Mouse (Mus musculus) gastrocnemius, postnatal 10 days (tissue): ENCODE results near the gene Olfr599. TPM values are rescaled to one million over a fixed set of nuclear protein-coding genes. Genes with fewer than 3 reads are reported as not detected.
"Not testable (repeated sequence)": the region's sequence is repeated elsewhere in the genome, so short reads cannot be mapped to it uniquely, and the experiment has no call there.

Source experiments
- DNase-seq: peaks from one replicate; pipeline ENCODE4 v3.0.0; 2021; ENCODE audit warnings: mixed read lengths
- long read RNA-seq, 2 experiments: library from polyadenylated mRNA; stranded (forward); transcript quantifications; one replicate each; pipeline ENCODE4 v2.0.0; 2021
- total RNA-seq, 2 experiments: library from RNA; stranded (reverse); gene quantifications; 2 replicates each; pipeline ENCODE4 v1.2.3; 2021

Gene Olfr599
- not detected for total RNA-seq
- long read RNA-seq, experiment 1: 0 reads
- long read RNA-seq, experiment 2: 0 reads

- DNase-seq: no peak
Observed at GRCm38 (mm10) chr7:103335617-103336016, at the start of gene Olfr599. Gene Olfr599, plus strand, starts transcription at chr7:103335917.

- peak; percentile 2 for DNase-seq
Observed at GRCm38 (mm10) chr7:103305348-103305747, 30.4 kb upstream of the Olfr599 start, which contains the start of gene Olfr596. Gene Olfr596, plus strand, starts transcription at chr7:103305648.

GRCm38 (mm10) chr7:103316015-103316414, 19.7 kb upstream of the Olfr599 start, which contains the start of gene Olfr597:
Gene Olfr597, plus strand, starts transcription at chr7:103316315.
- DNase-seq: not testable (repeated sequence)

DNA sequence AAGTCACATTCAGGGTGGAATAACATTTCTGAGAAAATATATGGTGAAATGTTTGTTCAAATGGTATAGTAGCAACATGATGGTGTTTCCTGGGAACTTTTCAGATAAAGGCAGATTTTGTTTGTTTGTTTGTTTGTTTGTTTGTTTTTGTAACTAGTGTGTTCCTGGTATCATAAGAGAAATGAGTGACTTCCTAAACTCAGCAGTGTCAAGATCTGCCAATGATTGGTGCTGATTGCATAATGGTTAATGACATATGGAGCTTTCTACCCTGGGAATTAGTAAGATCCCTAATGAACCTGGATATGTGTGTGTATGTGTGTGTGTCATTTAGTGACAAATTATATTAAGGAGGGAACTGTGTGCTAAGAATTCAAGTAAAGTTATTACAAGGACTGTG, 12.4 kb upstream of the Olfr599 start, which contains the start of gene Olfr598:
Gene Olfr598 (plus strand): TSS at position 301 of the 400 bp plus-strand sequence.
- DNase-seq: no peak

DNA sequence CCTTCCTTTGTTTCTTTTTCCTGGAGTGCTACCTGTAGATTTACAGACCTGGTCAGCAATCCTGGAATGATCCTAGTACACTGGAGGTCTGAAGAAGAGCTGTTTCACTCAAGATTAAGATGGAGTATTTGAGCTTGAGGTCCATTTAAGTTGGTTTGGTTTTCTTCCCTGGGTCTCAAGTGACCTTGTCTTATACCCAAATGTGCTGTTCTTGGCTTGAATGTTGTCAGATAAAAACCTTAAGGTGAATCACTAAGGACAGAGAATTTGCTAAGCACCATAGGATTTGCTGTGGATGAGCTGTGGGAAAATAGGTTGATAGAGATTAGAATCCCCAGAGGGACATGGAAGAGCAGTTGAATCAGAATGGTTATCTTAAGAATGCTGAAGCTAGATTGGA, 13.9 kb downstream of the Olfr599 start, which contains the start of gene Olfr600:
Gene Olfr600 (minus strand): TSS at position 101 of the 400 bp plus-strand sequence.
- no peak for DNase-seq

DNA sequence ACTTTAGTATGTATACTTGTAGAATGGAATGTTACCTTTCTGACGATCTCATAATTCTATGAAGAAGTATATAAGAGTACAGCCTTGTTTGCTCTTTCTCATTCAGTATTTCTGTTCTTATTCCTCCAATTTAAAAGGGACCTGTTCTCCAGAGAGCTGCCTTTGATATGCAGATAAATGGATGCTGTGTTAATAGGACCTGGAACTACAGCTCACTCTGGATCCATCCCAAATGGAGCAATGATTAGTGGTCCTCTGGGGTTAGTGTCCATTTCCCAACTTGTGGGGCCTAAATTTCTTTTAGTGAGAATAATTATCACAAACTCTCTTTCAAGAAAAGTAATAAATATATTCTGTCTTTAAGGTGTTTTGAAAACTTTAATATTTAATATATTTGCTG, 26.8 kb downstream of the Olfr599 start, which contains the start of gene Olfr601:
Gene Olfr601 (minus strand): TSS at position 101 of the 400 bp plus-strand sequence.
- no peak for DNase-seq

GRCm38 (mm10) chr7:103386077-103386476, 50.4 kb downstream of the Olfr599 start, which contains the start of gene Olfr603:
Gene Olfr603, minus strand, starts transcription at chr7:103386177.
- DNase-seq: no peak

Other genes starting within 250 kb of the Olfr599 start
- not detected for gene Olfr585, start 238.2 kb upstream of the Olfr599 start, total RNA-seq
- gene Olfr586, start 210.3 kb upstream of the Olfr599 start, total RNA-seq: not detected
- not detected for gene Olfr588-ps1, start 195.0 kb upstream of the Olfr599 start, total RNA-seq
- gene Olfr589, start 179.6 kb upstream of the Olfr599 start, total RNA-seq: not detected
- gene Olfr591, start 157.6 kb upstream of the Olfr599 start, total RNA-seq: not detected
- gene Olfr592, start 151.1 kb upstream of the Olfr599 start, total RNA-seq: not detected
- not detected for gene Olfr593, start 124.1 kb upstream of the Olfr599 start, total RNA-seq
- not detected for gene Olfr594, start 118.9 kb upstream of the Olfr599 start, total RNA-seq
- gene Usp17ld, start 83.4 kb upstream of the Olfr599 start, total RNA-seq: not detected
- not detected for gene Olfr596, start 30.3 kb upstream of the Olfr599 start, total RNA-seq
- gene Olfr597, start 19.6 kb upstream of the Olfr599 start, total RNA-seq: not detected
- gene Olfr598, start 12.3 kb upstream of the Olfr599 start, total RNA-seq: not detected
- gene Olfr600, start 13.8 kb downstream of the Olfr599 start, total RNA-seq: not detected
- gene Olfr601, start 26.7 kb downstream of the Olfr599 start, total RNA-seq: not detected
- not detected for gene Olfr603, start 50.3 kb downstream of the Olfr599 start, total RNA-seq
- gene Usp17lc, start 79.2 kb downstream of the Olfr599 start, total RNA-seq: not detected
- not detected for gene Olfr605, start 109.5 kb downstream of the Olfr599 start, total RNA-seq
- not detected for gene Olfr606, start 113.1 kb downstream of the Olfr599 start, total RNA-seq
- not detected for gene Olfr607, start 128.2 kb downstream of the Olfr599 start, total RNA-seq
- gene Olfr608, start 134.0 kb downstream of the Olfr599 start, total RNA-seq: not detected
- not detected for gene Olfr609, start 162.1 kb downstream of the Olfr599 start, total RNA-seq
- gene Olfr610, start 176.2 kb downstream of the Olfr599 start, total RNA-seq: not detected
- not detected for gene Olfr611, start 184.9 kb downstream of the Olfr599 start, total RNA-seq
- gene Olfr612, start 206.8 kb downstream of the Olfr599 start, total RNA-seq: not detected
- not detected for gene Olfr613, start 212.2 kb downstream of the Olfr599 start, total RNA-seq
- gene Olfr615, start 220.2 kb downstream of the Olfr599 start, total RNA-seq: not detected
- not detected for gene Olfr616, start 233.2 kb downstream of the Olfr599 start, total RNA-seq
- gene Olfr617, start 237.1 kb downstream of the Olfr599 start, total RNA-seq: not detected